Mouse (Mus musculus): ENCODE results near the gene Opcml. TPM values are rescaled to one million over a fixed set of nuclear protein-coding genes. Genes with fewer than 3 reads are reported as not detected.

The Opcml gene
- polyA plus RNA-seq, 1 experiment, result 1.3 TPM

DNA sequence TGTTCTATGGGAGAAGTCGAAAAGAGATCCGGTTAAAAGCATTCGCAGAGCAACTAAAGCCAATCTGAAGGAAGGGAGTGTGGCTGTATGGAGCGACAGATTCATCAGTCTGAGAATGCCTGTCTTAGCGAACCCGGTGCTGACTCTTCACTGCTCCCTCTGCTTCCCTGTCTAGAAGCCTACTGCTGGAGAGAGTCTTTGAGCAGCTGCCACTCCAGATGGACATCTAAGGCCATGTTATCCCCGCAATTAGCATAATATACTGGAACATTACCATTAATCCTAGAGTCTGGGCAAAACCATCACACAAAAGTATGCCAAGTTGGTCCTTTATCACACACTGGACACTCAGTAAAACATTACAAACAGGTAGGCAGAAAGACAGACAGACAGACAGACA is 206.0 kb downstream of the Opcml start:
- Histone ChIP-seq H3K4me3 (replicated peaks; ENCODE audit: control insufficient read depth, low read depth, low read length) (no peak overlapping the region), H3K27ac (ENCODE audit: control insufficient read depth, insufficient read depth, low read depth, low read length, poor library complexity) (no peak overlapping the region), H3K4me1 (ENCODE audit: control insufficient read depth, insufficient read depth, low read length) (no peaks in the 10 kb centered on the region)
- TF ChIP-seq CTCF (IDR thresholded peaks at IDR 0.05; ENCODE audit: control insufficient read depth, insufficient read depth, low read length) (no peak), POLR2A (IDR thresholded peaks at IDR 0.05; ENCODE audit: borderline replicate concordance, control insufficient read depth, low read depth, low read length) (no peak)
- WGBS, result 86% methylated on average over 7 of the region's 7 CpGs

DNA sequence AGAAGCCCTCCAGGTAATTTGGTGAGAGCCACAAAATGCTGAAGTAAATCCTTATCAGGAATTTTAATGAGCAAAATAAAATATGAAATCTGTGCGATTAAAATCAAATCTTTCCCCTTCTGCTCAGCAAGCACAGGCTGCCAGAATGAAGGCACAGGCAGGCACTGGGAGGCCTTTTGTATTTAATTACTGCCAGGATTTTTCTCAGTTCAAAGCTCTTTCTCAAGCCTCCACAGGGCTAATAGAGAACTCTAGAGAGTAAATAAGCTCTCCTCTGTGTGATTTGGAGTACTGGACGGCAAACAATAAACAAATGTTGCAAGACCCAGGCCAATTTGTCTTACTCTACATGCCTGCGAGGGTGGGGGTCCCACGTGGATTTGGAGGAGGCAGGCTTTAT is 208.2 kb downstream of the Opcml start:
- Histone ChIP-seq H3K4me1 (ENCODE audit: control insufficient read depth, insufficient read depth, low read length) (no peaks in the 10 kb centered on the region), H3K27ac (ENCODE audit: control insufficient read depth, insufficient read depth, low read depth, low read length, poor library complexity) (no peak overlapping the region), H3K4me3 (replicated peaks; ENCODE audit: control insufficient read depth, low read depth, low read length) (no peak overlapping the region)
- WGBS, result 62% methylated on average over 4 of the region's 4 CpGs
- TF ChIP-seq CTCF (IDR thresholded peaks at IDR 0.05; ENCODE audit: control insufficient read depth, insufficient read depth, low read length), result no peak
- TF ChIP-seq POLR2A (IDR thresholded peaks at IDR 0.05; ENCODE audit: borderline replicate concordance, control insufficient read depth, low read depth, low read length), result no peak

DNA sequence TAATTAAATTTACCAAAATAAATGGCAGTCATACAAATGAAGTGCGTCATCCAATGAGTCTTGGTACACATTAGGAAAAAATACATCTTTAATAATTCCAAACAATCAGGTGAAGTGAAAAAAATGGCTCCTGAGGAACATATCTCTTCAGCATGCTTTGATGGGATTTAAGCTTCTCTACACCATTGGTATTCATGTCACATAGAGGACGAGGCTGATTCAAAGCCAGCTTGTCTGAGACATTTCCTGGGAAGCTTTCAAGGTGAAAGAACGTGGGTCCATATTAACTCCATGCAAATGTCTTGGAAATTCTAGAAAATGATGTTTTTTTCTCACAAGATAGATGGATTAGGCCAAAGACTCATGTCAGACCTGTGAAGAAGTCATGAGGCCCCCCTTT is 212.6 kb downstream of the Opcml start:
- Histone ChIP-seq H3K4me3 (replicated peaks; ENCODE audit: control insufficient read depth, low read depth, low read length) (no peak overlapping the region), H3K4me1 (ENCODE audit: control insufficient read depth, insufficient read depth, low read length) (no peaks in the 10 kb centered on the region), H3K27ac (ENCODE audit: control insufficient read depth, insufficient read depth, low read depth, low read length, poor library complexity) (no peak overlapping the region)
- 62% methylated on average over 3 of the region's 3 CpGs for WGBS
- TF ChIP-seq CTCF (IDR thresholded peaks at IDR 0.05; ENCODE audit: control insufficient read depth, insufficient read depth, low read length), result no peak
- TF ChIP-seq POLR2A (IDR thresholded peaks at IDR 0.05; ENCODE audit: borderline replicate concordance, control insufficient read depth, low read depth, low read length), result no peak

DNA sequence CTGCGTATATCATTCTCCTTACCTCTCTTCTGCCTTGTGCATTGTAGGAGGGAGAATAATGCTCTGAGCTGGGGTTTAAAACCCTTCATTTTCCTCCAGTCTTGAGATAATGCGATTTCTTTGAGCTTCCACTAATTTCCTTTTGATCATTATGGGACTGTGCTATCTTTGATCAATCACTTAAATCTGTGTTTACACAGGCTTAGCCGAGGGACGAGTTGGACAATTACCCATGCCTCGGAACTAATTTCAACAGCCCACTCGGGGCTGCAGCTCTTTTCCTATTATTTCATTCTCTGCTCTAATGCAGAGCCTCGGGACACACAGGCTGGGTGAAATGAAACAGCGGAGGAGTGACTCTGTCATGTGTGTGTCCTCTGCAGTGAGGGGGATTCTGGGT is 220.9 kb downstream of the Opcml start:
- TF ChIP-seq POLR2A (IDR thresholded peaks at IDR 0.05; ENCODE audit: borderline replicate concordance, control insufficient read depth, low read depth, low read length) (no peak), CTCF (IDR thresholded peaks at IDR 0.05; ENCODE audit: control insufficient read depth, insufficient read depth, low read length) (no peak)
- Histone ChIP-seq H3K27ac (ENCODE audit: control insufficient read depth, insufficient read depth, low read depth, low read length, poor library complexity) (no peak overlapping the region), H3K4me3 (replicated peaks; ENCODE audit: control insufficient read depth, low read depth, low read length) (no peak overlapping the region), H3K4me1 (ENCODE audit: control insufficient read depth, insufficient read depth, low read length) (no peaks in the 10 kb centered on the region)
- 55% methylated on average over 8 of the region's 8 CpGs for WGBS

DNA sequence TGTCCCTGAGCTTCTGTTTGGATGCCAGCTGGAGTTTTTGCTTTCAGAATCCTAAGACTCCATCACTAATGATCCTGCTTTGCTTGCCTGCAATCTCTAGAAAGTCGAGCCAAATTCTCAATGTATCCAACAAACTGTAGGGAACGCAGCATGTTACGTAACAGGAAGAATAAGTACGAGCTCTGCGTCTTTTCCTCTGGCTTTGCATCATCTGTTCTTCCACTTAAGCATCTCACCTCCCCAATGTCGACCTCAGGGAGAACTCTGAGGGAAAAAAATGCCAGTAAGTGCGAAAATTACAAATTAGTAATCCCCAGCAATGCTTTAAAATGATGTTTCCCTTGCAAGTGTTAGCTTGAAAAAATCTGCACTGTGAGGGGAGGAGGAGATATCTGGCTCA is 222.1 kb downstream of the Opcml start:
- no peak for TF ChIP-seq CTCF (IDR thresholded peaks at IDR 0.05; ENCODE audit: control insufficient read depth, insufficient read depth, low read length)
- no peak for TF ChIP-seq POLR2A (IDR thresholded peaks at IDR 0.05; ENCODE audit: borderline replicate concordance, control insufficient read depth, low read depth, low read length)
- Histone ChIP-seq H3K4me1 (ENCODE audit: control insufficient read depth, insufficient read depth, low read length) (no peaks in the 10 kb centered on the region), H3K27ac (ENCODE audit: control insufficient read depth, insufficient read depth, low read depth, low read length, poor library complexity) (no peak overlapping the region), H3K4me3 (replicated peaks; ENCODE audit: control insufficient read depth, low read depth, low read length) (no peak overlapping the region)
- WGBS, result 56% methylated on average over 7 of the region's 7 CpGs

DNA sequence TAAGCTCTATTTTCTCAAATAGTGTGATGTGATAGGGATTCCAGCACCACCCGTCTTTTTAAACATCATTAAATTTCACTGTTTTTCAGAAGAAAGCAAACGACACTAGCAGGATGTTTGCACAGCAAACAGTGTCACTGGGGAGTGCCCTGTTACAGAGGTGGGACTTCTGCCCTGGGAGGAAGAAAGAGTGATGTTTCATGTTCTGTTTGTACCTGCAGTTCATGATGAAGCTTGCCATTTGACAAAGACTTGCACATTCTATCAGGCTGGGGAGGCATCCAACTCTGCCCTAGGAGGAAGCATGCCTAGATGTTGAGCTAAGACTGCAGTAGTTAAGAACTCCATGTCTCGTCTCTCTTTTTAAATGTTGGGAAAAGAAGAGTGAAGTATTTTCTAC is 222.6 kb downstream of the Opcml start:
- no peak for TF ChIP-seq POLR2A (IDR thresholded peaks at IDR 0.05; ENCODE audit: borderline replicate concordance, control insufficient read depth, low read depth, low read length)
- TF ChIP-seq CTCF (IDR thresholded peaks at IDR 0.05; ENCODE audit: control insufficient read depth, insufficient read depth, low read length), result no peak
- Histone ChIP-seq H3K4me1 (ENCODE audit: control insufficient read depth, insufficient read depth, low read length) (no peaks in the 10 kb centered on the region), H3K4me3 (replicated peaks; ENCODE audit: control insufficient read depth, low read depth, low read length) (no peak overlapping the region), H3K27ac (ENCODE audit: control insufficient read depth, insufficient read depth, low read depth, low read length, poor library complexity) (no peak overlapping the region)
- 51% methylated on average over 3 of the region's 3 CpGs for WGBS

DNA sequence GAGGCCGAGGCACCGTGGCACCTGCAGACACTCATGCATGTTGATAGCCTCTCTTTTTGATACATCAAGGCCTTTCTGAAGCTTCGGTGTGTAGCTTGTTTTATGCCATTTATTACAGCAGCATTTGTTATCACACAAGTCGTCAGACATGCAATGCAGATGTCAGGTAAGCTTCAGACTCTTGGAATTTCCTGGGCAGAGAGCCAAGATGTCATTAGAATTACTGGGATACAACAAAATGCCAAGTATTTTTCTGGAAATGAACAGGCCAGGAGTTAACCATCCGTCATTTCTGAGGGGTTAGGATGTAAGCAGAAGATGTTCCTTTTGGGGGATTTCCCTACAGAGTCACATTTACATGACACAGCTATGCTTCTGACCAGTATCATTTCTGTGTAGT is 237.6 kb downstream of the Opcml start:
- no peak for TF ChIP-seq CTCF (IDR thresholded peaks at IDR 0.05; ENCODE audit: control insufficient read depth, insufficient read depth, low read length)
- no peak for TF ChIP-seq POLR2A (IDR thresholded peaks at IDR 0.05; ENCODE audit: borderline replicate concordance, control insufficient read depth, low read depth, low read length)
- Histone ChIP-seq H3K27ac (ENCODE audit: control insufficient read depth, insufficient read depth, low read depth, low read length, poor library complexity) (no peak overlapping the region), H3K4me3 (replicated peaks; ENCODE audit: control insufficient read depth, low read depth, low read length) (no peak overlapping the region), H3K4me1 (ENCODE audit: control insufficient read depth, insufficient read depth, low read length) (no peaks in the 10 kb centered on the region)
- WGBS, result 74% methylated on average over 5 of the region's 5 CpGs

DNA sequence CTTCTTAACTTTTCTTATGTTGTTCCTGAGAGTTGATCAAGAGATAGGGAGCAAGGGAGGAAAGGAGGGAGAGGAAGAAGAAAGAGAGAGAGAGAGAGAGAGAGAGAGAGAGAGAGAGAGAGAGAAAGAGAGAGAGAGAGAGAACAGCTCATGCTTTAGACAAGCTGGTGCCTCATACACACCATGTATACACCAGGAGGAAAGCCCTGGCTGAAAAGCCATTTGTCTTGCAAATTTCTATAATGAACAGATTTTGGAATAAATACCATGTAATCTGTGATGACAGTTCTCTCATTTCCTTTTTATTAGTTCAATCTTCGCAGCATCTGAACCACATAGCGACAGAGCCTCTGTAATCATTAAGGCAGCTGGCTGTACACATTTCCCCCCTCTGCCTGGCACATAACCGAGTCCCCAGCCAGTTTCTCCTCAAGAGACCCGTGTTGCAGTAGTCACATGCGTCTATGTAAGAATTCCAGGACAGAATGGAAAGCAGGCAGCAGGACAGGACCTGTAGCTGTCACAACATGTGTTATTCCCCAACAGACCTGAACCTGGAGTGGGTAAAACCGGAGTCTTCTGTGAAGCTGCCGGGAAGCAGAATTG is 238.3 kb downstream of the Opcml start:
- Histone ChIP-seq H3K27ac (ENCODE audit: control insufficient read depth, insufficient read depth, low read depth, low read length, poor library complexity) (no peak overlapping the region), H3K4me1 (ENCODE audit: control insufficient read depth, insufficient read depth, low read length) (no peaks in the 10 kb centered on the region), H3K4me3 (replicated peaks; ENCODE audit: control insufficient read depth, low read depth, low read length) (no peak overlapping the region)
- TF ChIP-seq CTCF (IDR thresholded peaks at IDR 0.05; ENCODE audit: control insufficient read depth, insufficient read depth, low read length) (no peak), POLR2A (IDR thresholded peaks at IDR 0.05; ENCODE audit: borderline replicate concordance, control insufficient read depth, low read depth, low read length) (no peak)
- WGBS, result 72% methylated on average over 7 of the region's 7 CpGs

DNA sequence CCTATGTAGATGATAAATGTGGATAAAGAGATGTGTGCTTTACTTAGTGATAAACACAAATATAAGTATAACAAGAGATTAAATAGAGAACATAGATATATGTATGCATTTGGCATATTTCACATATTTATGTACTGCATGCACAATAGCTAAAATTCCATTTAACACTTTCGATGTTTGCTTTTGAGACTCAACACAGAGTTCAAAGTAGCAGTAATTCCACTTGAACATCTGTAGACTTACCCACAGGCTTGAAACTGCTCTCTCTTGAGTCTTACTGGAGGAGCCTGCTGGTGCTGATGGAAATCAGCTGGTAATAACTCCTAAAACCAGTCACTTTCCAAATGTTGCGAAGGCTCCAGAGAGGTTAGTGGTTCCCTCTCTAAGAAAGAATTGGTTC is 258.6 kb downstream of the Opcml start:
- Histone ChIP-seq H3K4me1 (ENCODE audit: control insufficient read depth, insufficient read depth, low read length) (no peaks in the 10 kb centered on the region), H3K4me3 (replicated peaks; ENCODE audit: control insufficient read depth, low read depth, low read length) (no peak overlapping the region), H3K27ac (ENCODE audit: control insufficient read depth, insufficient read depth, low read depth, low read length, poor library complexity) (no peak overlapping the region)
- TF ChIP-seq POLR2A (IDR thresholded peaks at IDR 0.05; ENCODE audit: borderline replicate concordance, control insufficient read depth, low read depth, low read length) (no peak), CTCF (IDR thresholded peaks at IDR 0.05; ENCODE audit: control insufficient read depth, insufficient read depth, low read length) (no peak)
- 84% methylated on average over 2 of the region's 2 CpGs for WGBS
